Mouse (Mus musculus): ENCODE results near the gene Mtus2.

GRCm38 (mm10) chr5:147924621-147925020 is 32.5 kb upstream of the Mtus2 start:
- TF ChIP-seq POLR2A (IDR thresholded peaks at IDR 0.05; ENCODE audit: control insufficient read depth in 1 of 2, insufficient read depth in 1 of 2, low read depth in 1 of 2, low read length in 2 of 2, poor library complexity in 1 of 2) = no peak
- TF ChIP-seq GATA1 (IDR thresholded peaks at IDR 0.05; ENCODE audit: low read depth, low read length) = no peak
- TF ChIP-seq TCF12 (IDR thresholded peaks at IDR 0.05; ENCODE audit: low read depth, low read length) = no peak
- TF ChIP-seq ZC3H11A (IDR thresholded peaks at IDR 0.05; ENCODE audit: low read depth, low read length) = no peak
- no peak for TF ChIP-seq HCFC1 (IDR thresholded peaks at IDR 0.05; ENCODE audit: low read depth, low read length)
- TF ChIP-seq CTCF (IDR thresholded peaks at IDR 0.05 in 2 of 3, conservative IDR thresholded peaks at IDR 0.05 in 1 of 3; ENCODE audit: control insufficient read depth in 1 of 3, insufficient read depth in 1 of 3, low read depth in 2 of 3, low read length in 3 of 3, poor library complexity in 1 of 3, severe bottlenecking in 1 of 3) = no peak
